Mouse (Mus musculus) midbrain, embryonic 13.5 days (tissue): ENCODE results near the gene Nolc1. TPM values are rescaled to one million over a fixed set of nuclear protein-coding genes. Genes with fewer than 3 reads are reported as not detected.

Experiments used
- ATAC-seq: fragments of 200-750 bp; cut with Nextera tagmentation; 2 replicates; pipeline ENCODE4 v1.8.0; 2017; ENCODE audit warnings: mild to moderate bottlenecking, moderate TSS enrichment, moderate library complexity
- H3K27ac ChIP-seq: fragments of 300-500 bp; sonication (generic); 2 replicates; pipeline ENCODE4 v1.5.1; 2015; ENCODE audit warnings: inconsistent platforms, mild to moderate bottlenecking, moderate library complexity
- H3K27me3 ChIP-seq: fragments of 300-500 bp; sonication (generic); 2 replicates; pipeline ENCODE4 v1.6.1; 2015; ENCODE audit warnings: mild to moderate bottlenecking, inconsistent platforms
- H3K36me3 ChIP-seq: fragments of 300-500 bp; sonication (generic); 2 replicates; pipeline ENCODE4 v1.6.1; 2015; ENCODE audit warnings: mild to moderate bottlenecking, inconsistent platforms
- H3K4me1 ChIP-seq: fragments of 300-500 bp; sonication (generic); replicated peaks from 2 replicates; pipeline ENCODE4 v1.6.1; 2015; ENCODE audit warnings: inconsistent platforms
- H3K4me2 ChIP-seq: fragments of 300-500 bp; sonication (generic); replicated peaks from 2 replicates; pipeline ENCODE4 v1.6.1; 2015; ENCODE audit warnings: moderate library complexity, mild to moderate bottlenecking, inconsistent platforms
- H3K4me3 ChIP-seq: fragments of 300-500 bp; sonication (generic); replicated peaks from 2 replicates; pipeline ENCODE4 v1.5.1; 2015; ENCODE audit warnings: mild to moderate bottlenecking, inconsistent platforms
- H3K9ac ChIP-seq: fragments of 300-500 bp; sonication (generic); replicated peaks from 2 replicates; pipeline ENCODE4 v1.6.1; 2015; ENCODE audit warnings: mild to moderate bottlenecking, inconsistent platforms
- H3K9me3 ChIP-seq: fragments of 300-500 bp; sonication (generic); 2 replicates; pipeline ENCODE4 v1.6.1; 2016; ENCODE audit warnings: mild to moderate bottlenecking, inconsistent platforms
- WGBS: fragments of 180-500 bp; shearing (Covaris S2); methylation state at CpG from one replicate; pipeline ENCODE4 v1.1.7; 2015; 5-methylcytosine and 5-hydroxymethylcytosine counted together
- polyA plus RNA-seq: library from polyadenylated mRNA; unstranded; fragments of >200 nt; fragmentation: Nextera tagmentation; extraction: Ambion mirVana; gene quantifications from 2 replicates; pipeline ENCODE4 v1.2.1, GENCODE M21; 2015

Nolc1 gene
- 82.9 and 85.4 TPM in 2 replicates for polyA plus RNA-seq

DNA sequence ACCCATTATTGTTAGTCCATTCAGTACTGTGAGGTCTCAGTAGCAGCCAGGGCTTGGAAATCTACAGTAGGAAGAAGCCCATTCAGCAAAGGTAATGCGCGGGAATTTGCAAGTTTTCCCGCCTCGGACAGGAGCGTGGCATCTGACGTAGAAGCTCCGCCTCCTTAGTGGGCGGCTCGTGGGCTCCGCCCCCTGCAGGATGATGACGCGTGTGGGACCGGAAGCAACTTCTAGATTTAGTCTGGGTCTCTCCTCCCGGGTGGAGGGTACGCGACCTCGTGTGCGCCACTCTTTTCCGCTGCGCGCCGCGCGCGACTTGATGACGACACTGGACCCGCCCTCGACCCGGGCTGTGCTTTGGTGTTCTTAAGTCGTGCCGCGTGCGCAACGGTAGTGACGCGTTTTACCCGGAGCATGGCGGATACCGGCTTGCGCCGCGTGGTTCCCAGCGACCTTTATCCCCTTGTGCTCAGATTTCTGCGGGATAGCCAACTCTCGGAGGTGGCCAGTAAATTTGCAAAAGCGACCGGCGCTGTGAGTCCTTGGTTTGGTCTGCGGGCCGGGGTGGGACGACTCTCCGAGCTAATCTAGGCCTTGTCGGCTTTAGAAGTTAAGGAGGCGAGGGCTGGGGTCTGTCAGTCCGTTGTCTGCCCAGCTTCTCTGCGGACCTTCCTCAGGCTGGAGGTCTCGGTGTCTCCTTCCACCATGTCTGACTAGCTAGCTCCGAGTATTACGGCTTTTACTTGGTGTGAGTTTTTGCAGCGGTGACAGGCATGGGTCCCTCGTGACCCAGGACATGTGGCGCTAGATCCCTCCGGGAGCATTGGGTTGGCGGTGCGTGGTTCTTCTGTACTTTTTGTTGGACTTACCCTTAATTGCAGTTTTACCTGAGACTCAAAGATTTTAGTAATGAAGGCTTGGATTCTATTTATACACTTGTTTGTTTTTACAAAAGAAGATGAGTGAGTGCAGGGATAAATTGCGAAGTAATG is at the start of gene Nolc1:
Gene Nolc1, plus strand, starts transcription at position 248 of the 992 bp plus-strand sequence.
- Histone ChIP-seq H3K9ac (peak within 1 kb of the TSS; percentile 80), H3K4me2 (peak within 1 kb of the TSS; percentile 75), H3K9me3 (no peaks in the 10 kb centered on the region), H3K27me3 (no peaks in the 10 kb centered on the region), H3K27ac (peak within 1 kb of the TSS; percentile 63), H3K4me3 (peak within 1 kb of the TSS; percentile 70), H3K36me3 (peaks cover 58% of the 10 kb centered on the region), H3K4me1 (peaks cover 26% of the 10 kb centered on the region)
- under 1% methylated on average over 66 of the region's 66 CpGs for WGBS
- peak; percentile 96 for ATAC-seq

DNA sequence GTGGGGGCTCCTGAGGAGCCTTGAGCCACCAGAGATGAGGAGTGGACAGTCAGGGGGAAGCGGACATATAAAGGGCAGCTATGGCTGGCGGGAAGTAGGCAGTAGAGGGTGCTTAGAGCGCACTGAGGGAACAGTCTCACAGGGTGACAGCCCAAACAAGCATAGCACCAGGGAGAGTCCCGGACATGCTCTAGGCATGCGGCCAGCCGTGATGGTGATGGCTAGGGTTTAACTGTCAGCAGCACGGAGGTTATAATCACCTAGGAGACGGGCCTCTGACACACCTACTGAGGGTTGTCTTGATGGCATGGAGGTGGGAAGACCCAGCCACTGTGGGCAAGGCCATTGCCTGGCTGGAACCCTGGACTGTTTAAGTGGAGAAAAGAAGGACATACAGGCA is 49.1 kb upstream of the Nolc1 start:
- Histone ChIP-seq H3K27me3 (no peaks in the 10 kb centered on the region), H3K9me3 (no peaks in the 10 kb centered on the region), H3K27ac (no peak overlapping the region; the same call in 1 of the 2 replicates), H3K4me3 (no peak overlapping the region), H3K4me2 (no peak overlapping the region), H3K4me1 (no peaks in the 10 kb centered on the region), H3K36me3 (peaks cover 14% of the 10 kb centered on the region), H3K9ac (no peak overlapping the region; the same call in 1 of the 2 replicates)
- 68% methylated on average over 8 of the region's 8 CpGs for WGBS
- ATAC-seq: no peak

GRCm38 (mm10) chr19:46028747-46029320 is 46.8 kb upstream of the Nolc1 start:
- H3K4me2 ChIP-seq: no peak overlapping the region
- ATAC-seq: no peak
- no peaks in the 10 kb centered on the region for H3K27me3 ChIP-seq
- peaks cover 37% of the 10 kb centered on the region for H3K36me3 ChIP-seq
- H3K9ac ChIP-seq: no peak overlapping the region
- no peak overlapping the region for H3K27ac ChIP-seq
- H3K4me1 ChIP-seq: peaks cover 5% of the 10 kb centered on the region; the same call in 1 of the 2 replicates
- no peak overlapping the region for H3K4me3 ChIP-seq
- no peaks in the 10 kb centered on the region for H3K9me3 ChIP-seq
- 73% methylated on average over 11 of the region's 11 CpGs for WGBS

DNA sequence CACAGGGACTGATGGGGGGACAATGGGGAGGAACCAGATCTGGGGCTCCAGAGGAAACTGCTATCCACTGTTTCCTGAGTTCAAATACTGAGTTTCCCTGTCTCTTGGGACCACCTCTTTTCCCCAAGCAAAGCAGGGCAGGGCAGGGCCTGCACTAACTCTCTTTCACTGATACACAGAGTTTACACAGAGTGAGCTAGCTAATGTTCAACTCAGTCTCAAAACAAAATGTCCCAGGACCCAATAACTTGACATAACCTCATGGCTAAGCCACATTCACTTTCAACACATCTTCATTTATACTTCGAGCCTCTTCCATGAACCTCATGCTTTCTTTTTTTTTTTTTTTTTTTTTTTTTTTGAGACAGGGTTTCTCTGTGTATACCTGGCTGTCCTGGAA is 46.0 kb upstream of the Nolc1 start:
- Histone ChIP-seq H3K27ac (no peak overlapping the region), H3K4me2 (no peak overlapping the region), H3K4me3 (no peak overlapping the region), H3K36me3 (peaks cover 45% of the 10 kb centered on the region), H3K4me1 (peaks cover 5% of the 10 kb centered on the region; the same call in 1 of the 2 replicates), H3K27me3 (no peaks in the 10 kb centered on the region), H3K9me3 (no peaks in the 10 kb centered on the region), H3K9ac (no peak overlapping the region)
- ATAC-seq: no peak
- 95% methylated on average over 1 of the region's 1 CpGs for WGBS

DNA sequence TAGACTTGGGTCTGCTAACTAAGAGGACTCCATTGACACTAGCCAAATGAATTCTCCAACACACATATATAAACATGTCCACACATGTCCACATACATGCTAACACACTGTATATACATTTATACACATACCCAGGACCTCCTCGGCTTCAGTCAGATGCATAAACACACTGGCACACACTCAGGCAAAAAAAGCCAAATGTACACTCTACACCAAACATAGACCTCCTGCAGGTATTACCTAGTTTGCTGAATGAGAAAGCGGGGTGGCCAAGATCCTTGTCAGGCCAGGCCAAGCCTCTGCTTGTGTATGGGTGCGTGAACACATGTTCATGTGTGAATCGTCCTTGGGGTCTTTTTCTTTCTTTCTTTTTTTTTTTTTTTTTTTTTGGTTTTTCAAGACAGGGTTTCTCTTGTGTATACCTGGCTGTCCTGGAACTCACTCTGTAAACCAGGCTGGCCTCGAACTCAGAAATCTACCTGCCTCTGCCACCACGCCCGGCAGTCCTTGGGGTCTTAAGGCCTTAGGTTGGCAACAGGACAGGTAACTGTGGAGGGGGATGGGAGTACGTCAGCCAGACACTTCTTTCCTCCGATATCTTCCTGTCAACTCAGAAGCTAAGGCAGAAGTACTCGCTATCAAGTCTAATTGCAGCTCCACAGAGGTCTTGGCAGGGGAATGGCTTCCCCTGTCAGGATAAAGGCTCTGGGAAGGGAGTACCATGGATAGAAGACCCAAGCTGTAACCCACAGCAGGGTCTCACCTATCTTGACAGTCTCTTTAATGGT is 45.3 kb upstream of the Nolc1 start:
- no peak overlapping the region for H3K9ac ChIP-seq
- peaks cover 52% of the 10 kb centered on the region for H3K36me3 ChIP-seq
- no peaks in the 10 kb centered on the region for H3K9me3 ChIP-seq
- no peak overlapping the region for H3K27ac ChIP-seq
- 94% methylated on average over 10 of the region's 10 CpGs for WGBS
- H3K4me2 ChIP-seq: no peak overlapping the region
- H3K4me3 ChIP-seq: no peak overlapping the region
- no peak for ATAC-seq
- H3K27me3 ChIP-seq: no peaks in the 10 kb centered on the region
- H3K4me1 ChIP-seq: peaks cover 5% of the 10 kb centered on the region; the same call in 1 of the 2 replicates

DNA sequence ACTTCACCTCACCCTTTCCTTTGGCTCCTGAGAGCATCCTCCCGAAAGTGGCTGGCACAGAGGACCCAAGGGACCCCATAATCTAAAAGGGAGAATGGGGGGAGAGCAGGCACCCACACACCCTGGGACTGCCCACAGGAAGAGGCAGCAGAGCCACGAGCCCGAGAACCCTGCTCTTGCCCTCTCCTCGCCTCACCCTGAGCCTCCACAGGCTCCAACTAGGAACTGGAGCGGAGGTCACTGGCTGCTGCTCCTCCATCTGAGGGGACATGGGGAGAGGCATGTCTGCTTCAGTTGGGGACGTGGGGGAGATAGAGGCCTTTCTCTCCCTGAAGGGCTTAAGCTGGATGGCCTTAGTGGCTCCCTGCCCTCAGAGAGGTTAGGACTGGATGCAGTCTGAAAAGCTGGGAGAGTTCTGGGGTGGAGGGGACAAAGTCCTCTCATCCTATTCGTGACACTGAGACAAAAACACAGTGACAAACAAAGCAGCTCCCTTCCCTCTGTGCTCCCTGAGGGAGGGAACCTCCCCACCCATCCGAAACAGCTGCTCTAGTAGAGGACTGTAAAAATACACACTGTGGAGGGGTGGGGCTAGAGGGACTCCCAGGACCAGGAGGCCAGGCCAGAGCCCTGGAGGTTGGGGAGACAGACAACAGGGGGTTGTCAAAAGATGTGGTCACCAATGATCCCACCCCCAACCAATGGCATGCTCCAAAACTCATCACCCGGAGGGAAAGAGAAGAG is 43.8 kb upstream of the Nolc1 start:
- WGBS: 68% methylated on average over 9 of the region's 9 CpGs
- H3K4me1 ChIP-seq: peaks cover 19% of the 10 kb centered on the region
- H3K36me3 ChIP-seq: peaks cover 66% of the 10 kb centered on the region
- peak overlapping the region; percentile 65 for H3K27ac ChIP-seq
- H3K4me3 ChIP-seq: no peak overlapping the region
- no peaks in the 10 kb centered on the region for H3K27me3 ChIP-seq
- no peak overlapping the region for H3K4me2 ChIP-seq
- H3K9ac ChIP-seq: no peak overlapping the region
- 0 out of 2 replicates have a peak, but pooled peaks have one; percentile 45 for ATAC-seq
- no peaks in the 10 kb centered on the region for H3K9me3 ChIP-seq

DNA sequence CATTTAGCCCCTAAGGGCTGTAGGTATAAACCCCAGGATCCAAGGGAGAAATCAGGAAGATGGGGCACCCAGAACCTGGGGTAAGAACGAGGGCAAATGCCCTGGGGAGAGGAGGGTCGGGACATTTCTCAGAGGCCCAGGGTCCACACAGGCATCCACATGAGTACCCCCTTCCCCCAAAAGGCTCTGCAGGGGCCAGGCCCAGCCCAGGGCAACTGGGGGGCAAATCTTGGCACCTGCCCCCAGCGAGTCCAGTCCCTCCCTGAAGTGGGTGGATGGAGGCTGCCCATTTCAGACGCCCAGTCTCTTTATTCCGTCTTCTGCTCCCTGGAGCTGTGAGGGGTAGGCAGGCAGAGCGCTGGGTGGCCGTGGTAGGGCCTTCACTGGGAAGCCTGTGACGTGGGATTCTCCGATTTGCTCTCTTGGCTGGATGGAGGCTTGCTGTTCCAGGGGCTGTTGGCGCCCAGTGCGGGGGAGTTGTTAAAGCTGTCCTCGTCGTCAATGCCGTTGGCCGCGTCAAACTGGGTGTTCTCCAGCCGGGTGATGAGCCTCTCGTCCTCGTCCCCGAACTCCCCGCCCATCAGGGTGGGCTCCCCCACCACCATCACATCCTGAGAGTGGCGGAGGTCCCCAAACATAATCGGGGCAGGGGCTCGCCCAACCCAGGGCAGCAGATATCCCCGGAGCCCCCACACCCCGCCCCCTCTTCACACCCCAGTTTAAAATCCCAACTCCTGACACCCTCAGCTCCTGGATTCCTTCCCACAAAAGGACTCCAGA is 42.7 kb upstream of the Nolc1 start:
- no peak overlapping the region for H3K4me2 ChIP-seq
- no peak for ATAC-seq
- WGBS: 86% methylated on average over 26 of the region's 26 CpGs
- no peak overlapping the region for H3K4me3 ChIP-seq
- peak overlapping the region; percentile 25 for H3K27ac ChIP-seq
- no peaks in the 10 kb centered on the region for H3K27me3 ChIP-seq
- H3K9ac ChIP-seq: peak overlapping the region; percentile 36; the same call in 1 of the 2 replicates
- peaks cover 30% of the 10 kb centered on the region for H3K4me1 ChIP-seq
- H3K36me3 ChIP-seq: peaks cover 66% of the 10 kb centered on the region
- H3K9me3 ChIP-seq: no peaks in the 10 kb centered on the region

GRCm38 (mm10) chr19:46033911-46034310 is 41.8 kb upstream of the Nolc1 start:
- WGBS: 95% methylated on average over 11 of the region's 11 CpGs
- Histone ChIP-seq H3K4me2 (no peak overlapping the region), H3K27me3 (no peaks in the 10 kb centered on the region), H3K4me1 (peaks cover 36% of the 10 kb centered on the region), H3K36me3 (peaks cover 66% of the 10 kb centered on the region), H3K4me3 (no peak overlapping the region), H3K9me3 (no peaks in the 10 kb centered on the region), H3K27ac (0 out of 2 replicates have a peak overlapping the region, but pooled peaks have one; percentile 5), H3K9ac (no peak overlapping the region)
- no peak for ATAC-seq

- Histone ChIP-seq H3K27ac (no peak overlapping the region), H3K4me1 (peaks cover 50% of the 10 kb centered on the region), H3K4me2 (peak overlapping the region; percentile 100), H3K4me3 (peak overlapping the region; percentile 97), H3K9me3 (no peaks in the 10 kb centered on the region), H3K27me3 (no peaks in the 10 kb centered on the region), H3K9ac (no peak overlapping the region), H3K36me3 (peaks cover 57% of the 10 kb centered on the region)
- ATAC-seq: no peak
- 93% methylated on average over 13 of the region's 13 CpGs for WGBS
These were observed 39.7 kb upstream of the Nolc1 start for GRCm38 (mm10) chr19:46035971-46036370.

- peaks cover 51% of the 10 kb centered on the region for H3K36me3 ChIP-seq
- ATAC-seq: no peak
These were observed 39.0 kb upstream of the Nolc1 start for GRCm38 (mm10) chr19:46036477-46037242.

More at GRCm38 (mm10) chr19:46036477-46037242, 39.0 kb upstream of the Nolc1 start:
- Histone ChIP-seq H3K4me1 (peaks cover 56% of the 10 kb centered on the region), H3K9ac (peak overlapping the region; percentile 98), H3K27me3 (no peaks in the 10 kb centered on the region), H3K27ac (peak overlapping the region; percentile 98; the same call in 1 of the 2 replicates), H3K4me2 (peak overlapping the region; percentile 100), H3K9me3 (no peaks in the 10 kb centered on the region), H3K4me3 (peak overlapping the region; percentile 97)
- WGBS: 70% methylated on average over 13 of the region's 13 CpGs
